Mouse (Mus musculus) pancreas, adult 10 weeks (tissue): ENCODE measurements around the gene Cluap1. TPM values are rescaled to one million over a fixed set of nuclear protein-coding genes. Genes with fewer than 3 reads are reported as not detected.

Experiments used
- polyA plus RNA-seq: library from polyadenylated mRNA; stranded (reverse); fragments of 350-450 nt; fragmentation: Illumina TruSeq; extraction: RNeasy Lipid Tissue Mini Kit (QIAGEN cat#74804); gene quantifications from one replicate; pipeline ENCODE4 v1.2.3, GENCODE M21; 2015; ENCODE audit warnings: low read depth, low replicate concordance; ENCODE audit not compliant: insufficient read depth

Gene Cluap1
- polyA plus RNA-seq = 4.0 TPM

GRCm38 (mm10) chr16:3908537-3909111 is at the start of gene Cluap1, which contains the start of gene 1700037C18Rik:
Cluap1 (plus strand) TSS chr16:3908801.
1700037C18Rik (minus strand) TSS chr16:3908689.

DNA sequence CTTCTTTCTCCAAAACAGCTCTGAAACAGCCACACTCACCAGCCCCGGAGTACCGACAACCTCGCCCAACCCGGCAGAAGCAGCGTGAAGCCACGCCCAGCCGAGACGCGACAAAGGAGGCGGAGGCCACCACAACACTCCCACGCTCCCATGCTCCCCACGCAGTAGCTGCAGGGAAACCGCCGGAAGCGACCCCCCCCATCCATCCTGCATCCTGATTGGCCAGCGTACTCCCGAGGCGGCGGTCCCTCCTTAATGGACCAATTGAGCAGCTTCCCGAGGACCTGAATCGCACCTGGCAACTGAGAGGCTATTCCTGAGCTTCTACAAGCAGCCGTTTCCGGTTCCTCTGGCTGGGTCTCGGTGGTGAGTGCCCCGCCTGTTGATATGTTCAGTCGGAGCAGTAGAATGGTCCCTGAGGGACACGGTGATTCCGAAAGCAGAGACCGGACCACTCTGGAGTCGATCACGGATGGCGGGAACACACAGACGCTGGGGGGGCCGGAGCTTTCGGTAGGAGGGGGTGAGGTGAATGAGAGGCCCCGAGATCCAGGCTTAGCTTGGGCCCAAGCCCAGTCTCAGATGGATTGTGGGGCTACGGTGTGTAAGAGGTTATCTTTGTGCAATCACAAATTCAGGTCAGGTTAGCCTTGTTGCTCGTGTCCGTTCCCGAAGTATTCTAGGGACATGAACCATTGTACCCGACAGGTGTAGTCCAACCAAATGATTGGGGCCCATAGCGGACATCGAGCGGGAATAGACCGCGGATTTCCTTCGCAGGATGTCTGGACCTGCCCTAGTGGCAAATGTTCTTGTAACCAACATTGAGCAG is 36.2 kb upstream of the Cluap1 start, which contains the start of gene Naa60:
Gene Naa60, plus strand, starts transcription at position 160 of the 832 bp plus-strand sequence.

DNA sequence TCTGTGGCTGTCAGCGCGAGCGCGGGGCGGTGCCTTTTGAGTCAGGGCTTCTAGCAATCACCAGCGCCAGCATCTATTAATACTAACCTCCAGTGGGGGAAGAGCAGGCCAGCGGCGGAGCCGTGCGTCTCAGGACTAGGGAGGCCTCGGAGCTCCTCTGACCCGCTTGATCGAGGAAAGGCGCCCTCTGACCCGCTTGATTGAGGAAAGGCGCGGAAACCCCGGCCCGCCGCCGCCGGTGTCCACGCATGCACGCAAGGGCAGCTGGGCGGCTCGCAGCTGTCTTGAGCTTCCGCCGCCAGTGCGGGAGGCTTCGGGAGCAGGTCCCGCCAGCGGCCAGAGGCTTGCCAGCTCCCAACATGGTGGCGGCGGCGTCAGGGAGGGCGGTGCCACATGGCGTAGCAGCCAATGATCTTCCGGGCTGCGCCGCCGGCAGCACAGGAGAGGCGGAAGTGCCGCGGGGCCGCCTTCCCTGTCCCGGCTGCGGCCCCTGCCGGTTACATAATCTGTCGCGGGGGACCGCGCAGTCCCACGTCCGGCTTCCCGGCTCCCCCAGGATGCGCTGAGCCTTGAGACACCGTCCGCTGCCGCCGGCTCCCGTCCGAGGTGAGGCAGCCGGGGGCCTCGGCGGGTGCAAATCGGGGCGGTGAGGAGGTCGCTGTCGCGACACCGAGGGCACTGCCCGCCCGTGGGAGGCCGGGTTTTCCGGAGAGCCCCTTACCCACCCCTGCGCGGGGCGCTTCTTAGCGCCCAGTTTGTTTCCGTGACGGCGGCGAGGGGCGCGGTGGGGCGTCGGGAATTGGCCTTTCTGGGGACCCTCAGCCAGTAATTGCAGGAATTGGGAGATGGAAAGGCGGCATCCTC is 24.2 kb upstream of the Cluap1 start, which contains the start of the genes Zfp597 and Gm20695:
Gene Zfp597, minus strand, starts transcription at position 361 of the 864 bp plus-strand sequence.
Gene Gm20695, plus strand, starts transcription at position 448 of the 864 bp plus-strand sequence.

DNA sequence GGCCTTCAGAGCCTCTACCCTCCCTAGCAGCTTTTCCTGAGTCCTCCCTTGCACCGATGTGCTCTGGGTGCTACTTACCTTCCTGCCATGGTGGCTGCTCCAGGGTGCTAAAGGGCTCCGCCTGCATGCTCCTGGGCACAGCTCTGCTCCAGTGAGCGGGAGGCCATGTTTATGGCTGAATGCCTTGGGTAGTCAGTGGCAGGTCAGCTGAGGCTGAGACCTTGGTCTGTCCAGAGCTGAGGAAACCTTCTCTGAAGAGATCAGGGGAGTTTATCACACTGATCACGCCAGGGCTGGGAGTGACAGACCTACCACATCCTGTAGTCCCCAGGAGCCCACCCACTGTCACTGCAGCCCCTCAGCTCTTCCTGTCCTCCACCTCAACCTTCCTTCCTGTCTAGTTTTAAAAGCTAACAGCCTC is 67.7 kb downstream of the Cluap1 start, which contains the start of gene Nlrc3:
Gene Nlrc3, minus strand, starts transcription at position 382 of the 421 bp plus-strand sequence.

Other genes starting within 250 kb of the Cluap1 start
- not detected for gene Mefv, start 190.7 kb upstream of the Cluap1 start, polyA plus RNA-seq
- 11.1 TPM for gene Zfp263, start 164.7 kb upstream of the Cluap1 start, polyA plus RNA-seq
- not detected for gene Olfr15, start 77.9 kb upstream of the Cluap1 start, polyA plus RNA-seq
- 0.96 TPM for gene Zfp174, start 61.5 kb upstream of the Cluap1 start, polyA plus RNA-seq
- 18.0 TPM for gene Naa60, start 36.4 kb upstream of the Cluap1 start, polyA plus RNA-seq
- gene Zfp597, start 24.2 kb upstream of the Cluap1 start, polyA plus RNA-seq = 3.2 TPM
- gene Gm20695, start 24.2 kb upstream of the Cluap1 start, polyA plus RNA-seq = not detected
- gene 1700037C18Rik, start 112 bp upstream of the Cluap1 start, polyA plus RNA-seq = 0.61 TPM
- not detected for gene Nlrc3, start 67.8 kb downstream of the Cluap1 start, polyA plus RNA-seq
- gene Slx4, start 95.0 kb downstream of the Cluap1 start, polyA plus RNA-seq = 7.0 TPM
- gene Dnase1, start 128.1 kb downstream of the Cluap1 start, polyA plus RNA-seq = not detected
- gene Trap1, start 169.0 kb downstream of the Cluap1 start, polyA plus RNA-seq = 12.6 TPM